Mouse (Mus musculus) liver, postnatal 0 days (tissue): Measurements from ENCODE around the gene Gnat3. TPM values are rescaled to one million over a fixed set of nuclear protein-coding genes. Genes with fewer than 3 reads are reported as not detected.

Experiments
- ATAC-seq: fragments of 200-750 bp; cut with Nextera tagmentation; 2 replicates; pipeline ENCODE4 v1.8.0; 2017; ENCODE audit warnings: mild to moderate bottlenecking, moderate library complexity
- DNase-seq: peaks from one replicate; pipeline ENCODE4 v3.0.0-alpha.2; 2016
- H3K27ac ChIP-seq: fragments of 300-500 bp; sonication (generic); 2 replicates; pipeline ENCODE4 v1.5.1; 2014; ENCODE audit warnings: antibody characterized with exemption, moderate library complexity, mild to moderate bottlenecking, low read depth
- H3K27me3 ChIP-seq: fragments of 300-500 bp; sonication (generic); 2 replicates; pipeline ENCODE4 v1.6.1; 2014; ENCODE audit warnings: low read length, control low read depth, mixed read lengths; ENCODE audit not compliant: insufficient read depth
- H3K36me3 ChIP-seq: fragments of 300-500 bp; sonication (generic); replicated peaks from 2 replicates; pipeline ENCODE4 v1.6.1; 2014; ENCODE audit warnings: mild to moderate bottlenecking, control low read depth, low read length, moderate library complexity, mixed read lengths; ENCODE audit not compliant: insufficient read depth
- H3K4me1 ChIP-seq: fragments of 300-500 bp; sonication (generic); 2 replicates; pipeline ENCODE4 v1.6.1; 2014; ENCODE audit warnings: antibody characterized with exemption, mild to moderate bottlenecking, control low read depth; ENCODE audit not compliant: insufficient read depth
- H3K4me2 ChIP-seq: fragments of 300-500 bp; sonication (generic); 2 replicates; pipeline ENCODE4 v1.6.1; 2014; ENCODE audit warnings: low read depth, mild to moderate bottlenecking, low read length, moderate library complexity, mixed read lengths
- H3K4me3 ChIP-seq: fragments of 300-500 bp; sonication (generic); 2 replicates; pipeline ENCODE4 v1.5.1; 2014; ENCODE audit warnings: low read depth, low read length
- H3K9ac ChIP-seq: fragments of 300-500 bp; sonication (generic); replicated peaks from 2 replicates; pipeline ENCODE4 v1.6.1; 2014; ENCODE audit warnings: mild to moderate bottlenecking, moderate library complexity
- H3K9me3 ChIP-seq: fragments of 300-500 bp; sonication (generic); 2 replicates; pipeline ENCODE4 v1.6.1; 2016; ENCODE audit warnings: mild to moderate bottlenecking, control low read depth, low read length, mixed read lengths
- CTCF ChIP-seq: sonication (generic); IDR thresholded peaks from 2 replicates; pipeline ENCODE4 v1.5.1; 2016; ENCODE audit warnings: antibody characterized with exemption, low read depth
- EP300 ChIP-seq: IDR thresholded peaks from 2 replicates; pipeline ENCODE4 v1.6.1; 2016; ENCODE audit warnings: antibody characterized with exemption, low read depth, mild to moderate bottlenecking
- WGBS: fragments of 180-500 bp; shearing (Covaris S2); extraction: QIAGEN DNeasy Blood & Tissue Kit; methylation state at CpG from one replicate; pipeline ENCODE4 v1.1.7; 2014; ENCODE audit not compliant: insufficient replicate concordance; 5-methylcytosine and 5-hydroxymethylcytosine counted together
- polyA plus RNA-seq: library from polyadenylated mRNA; unstranded; fragments of >200 nt; fragmentation: Nextera tagmentation; extraction: Ambion mirVana; gene quantifications from 2 replicates; pipeline ENCODE4 v1.2.1, GENCODE M21; 2015

Gnat3 gene
- polyA plus RNA-seq, 1 experiment from 2014 or later: not detected

- TF ChIP-seq EP300 (no peak), CTCF (no peak)
- no peak overlapping the region for H3K4me2 ChIP-seq
- H3K9me3 ChIP-seq: no peaks in the 10 kb centered on the region
- WGBS: 87% methylated on average over 1 of the region's 1 CpGs
- no peaks in the 10 kb centered on the region for H3K4me1 ChIP-seq
- no peaks in the 10 kb centered on the region for H3K36me3 ChIP-seq
- H3K9ac ChIP-seq: no peak overlapping the region
- DNase-seq (no peak), ATAC-seq (no peak)
- H3K27me3 ChIP-seq: no peaks in the 10 kb centered on the region
- H3K27ac ChIP-seq: no peak overlapping the region
- no peak overlapping the region for H3K4me3 ChIP-seq
Observed at GRCm38 (mm10) chr5:18048841-18049240, 86.5 kb downstream of the Gnat3 start.

- ATAC-seq: no peak
- 68% methylated on average over 2 of the region's 2 CpGs for WGBS
Observed at GRCm38 (mm10) chr5:18055323-18055722, 93.0 kb downstream of the Gnat3 start.

More at GRCm38 (mm10) chr5:18055323-18055722, 93.0 kb downstream of the Gnat3 start:
- Histone ChIP-seq H3K4me3 (no peak overlapping the region), H3K36me3 (no peaks in the 10 kb centered on the region), H3K9me3 (no peaks in the 10 kb centered on the region), H3K27me3 (no peaks in the 10 kb centered on the region), H3K27ac (no peak overlapping the region), H3K4me2 (no peak overlapping the region), H3K9ac (no peak overlapping the region), H3K4me1 (no peaks in the 10 kb centered on the region)
- TF ChIP-seq CTCF (no peak), EP300 (no peak)
- DNase-seq: no peak

Other genes with a start within 250 kb of the Gnat3 start
- 63.1 and 63.9 TPM in 2 replicates for gene Cd36, start 73.7 kb upstream of the Gnat3 start, polyA plus RNA-seq